In the genomic region with DNA sequence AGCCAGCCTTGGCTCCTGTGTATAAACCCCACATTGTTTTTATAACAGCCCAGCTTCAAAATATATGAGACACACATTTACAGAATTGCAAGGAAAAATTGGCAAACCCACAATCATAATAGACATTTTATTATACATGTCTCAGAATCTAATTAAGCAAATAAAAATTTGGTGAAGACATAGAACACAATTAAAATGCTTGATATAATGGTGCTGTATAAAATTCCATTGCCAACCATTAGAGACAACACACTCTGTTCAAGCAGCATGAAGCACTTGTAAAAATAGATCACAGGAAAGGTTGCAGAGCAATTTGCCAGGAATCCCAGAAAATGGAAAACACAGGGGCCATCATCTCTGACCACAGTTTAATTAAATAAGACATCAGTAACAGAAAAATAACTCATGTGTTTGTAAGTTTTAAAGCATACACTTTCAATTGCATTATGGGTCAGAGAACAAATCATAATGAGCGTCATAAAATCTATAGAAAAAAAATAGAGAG, we compare ENCODE assay signal across 24 mouse cellular contexts.
DNase-seq lines count a peak whose midpoint lies in the region; ATAC-seq lines count a peak whose summit lies in the region.
"Had no signal": no experiment of that assay in that cellular context is flagged by ENCODE, and none has a peak within 500 bp of the region (broad histone marks: within the 10 kb centered on the region; RNA-seq: fewer than 3 reads in every experiment).

No protein-coding gene starts in this region.

- H3K9me3 ChIP-seq in neural tube, embryonic 13.5 days = no peaks in the 10 kb centered on the region
- H3K9me3 ChIP-seq: embryonic facial prominence, embryonic 13.5 days; embryonic facial prominence, embryonic 15.5 days; forebrain, embryonic 12.5 days; forebrain, embryonic 15.5 days had no signal

- H3K36me3 ChIP-seq in neural tube, embryonic 13.5 days = no peaks in the 10 kb centered on the region
- H3K36me3 ChIP-seq: embryonic facial prominence, embryonic 13.5 days; embryonic facial prominence, embryonic 15.5 days; forebrain, embryonic 10.5 days; forebrain, embryonic 12.5 days; forebrain, embryonic 15.5 days; G1E had no signal

- no peak overlapping the region for H3K9ac ChIP-seq in neural tube, embryonic 13.5 days
- H3K9ac ChIP-seq: embryonic facial prominence, embryonic 13.5 days; embryonic facial prominence, embryonic 15.5 days; forebrain, embryonic 12.5 days; forebrain, embryonic 15.5 days; forebrain, postnatal 0 days had no signal

- no peak for ATAC-seq in neural tube, embryonic 13.5 days (ENCODE audit: low read depth)
- ATAC-seq: CD4-positive, CD25-positive, alpha-beta regulatory T cell, adult 4 months; forebrain, embryonic 15.5 days; forebrain, postnatal 0 days had no signal

- H3K4me3 ChIP-seq in neural tube, embryonic 13.5 days = no peak overlapping the region
- H3K4me3 ChIP-seq: embryonic facial prominence, embryonic 13.5 days; embryonic facial prominence, embryonic 15.5 days; erythroblast, embryonic 14.5 days; forebrain, embryonic 10.5 days; forebrain, embryonic 12.5 days; forebrain, embryonic 15.5 days had no signal

- H3K4me2 ChIP-seq in neural tube, embryonic 13.5 days = no peak overlapping the region
- H3K4me2 ChIP-seq: embryonic facial prominence, embryonic 13.5 days; embryonic facial prominence, embryonic 15.5 days; forebrain, embryonic 12.5 days; forebrain, embryonic 15.5 days had no signal

- H3K27ac ChIP-seq in neural tube, embryonic 13.5 days (replicated peaks) = 0 out of 2 replicates have a peak overlapping the region, but pooled peaks have one; percentile 49
- H3K27ac ChIP-seq: embryonic facial prominence, embryonic 13.5 days; embryonic facial prominence, embryonic 15.5 days; forebrain, embryonic 10.5 days; forebrain, embryonic 12.5 days; forebrain, embryonic 15.5 days had no signal

- DNase-seq in cerebellum, adult 9-10 months = peak; percentile 6
- DNase-seq in cerebellum, adult 18-20 months = no peak
- peak; percentile 26 to 55 for DNase-seq in cerebellum, postnatal 14 days
- no peak for DNase-seq in cerebellum, adult 8-10 months
- DNase-seq in neural tube, embryonic 10.5 days (ENCODE audit: extremely low spot score, low spot score) = no peak
- DNase-seq in layer of hippocampus, postnatal 14 days (ENCODE audit: low spot score in 2 of 2) = no peak
- DNase-seq: adrenal gland, adult 2 months; adrenal gland, postnatal 10 days; adrenal gland, postnatal 25 days; B cell, adult 2 months; cerebellum, adult 11 months; cerebellum, adult 9-11 months; embryo, embryonic 11 days; forebrain, postnatal 0 days had no signal

- H3K4me1 ChIP-seq in neural tube, embryonic 13.5 days (replicated peaks) = no peaks in the 10 kb centered on the region
- H3K4me1 ChIP-seq: embryonic facial prominence, embryonic 13.5 days; embryonic facial prominence, embryonic 15.5 days; forebrain, embryonic 10.5 days; forebrain, embryonic 12.5 days; forebrain, embryonic 15.5 days had no signal

- 87% methylated on average over 1 of the region's 1 CpGs for WGBS in neural tube, embryonic 13.5 days

- H3K27me3 ChIP-seq in neural tube, embryonic 13.5 days = no peaks in the 10 kb centered on the region
- H3K27me3 ChIP-seq: CH12.LX; embryonic facial prominence, embryonic 13.5 days; embryonic facial prominence, embryonic 15.5 days; forebrain, embryonic 12.5 days; forebrain, embryonic 15.5 days had no signal

Comparison
In these comparisons a context has a peak if more than half of its experiments do, and no peak if none do; other contexts are left out.
1. DNase-seq: peak in cerebellum, adult 9-10 months (single experiment) and cerebellum, postnatal 14 days (2 of 2); none in cerebellum, adult 18-20 months (0 of 2), cerebellum, adult 8-10 months (single experiment), neural tube, embryonic 10.5 days (single experiment) and layer of hippocampus, postnatal 14 days (0 of 2).